Mouse (Mus musculus) midbrain, embryonic 11.5 days (tissue): ENCODE measurements around the gene Slc18a3. TPM values are rescaled to one million over a fixed set of nuclear protein-coding genes. Genes with fewer than 3 reads are reported as not detected.

Experiments
- ATAC-seq: fragments of 200-750 bp; cut with Nextera tagmentation; 2 replicates; pipeline ENCODE4 v1.8.0; 2017; ENCODE audit warnings: moderate TSS enrichment, moderate library complexity; ENCODE audit not compliant: low FRiP score
- DNase-seq: peaks from one replicate; pipeline ENCODE4 v3.0.0; 2015; ENCODE audit warnings: low spot score; ENCODE audit errors: missing footprints
- H3K27ac ChIP-seq: fragments of 300-500 bp; sonication (generic); 2 replicates; pipeline ENCODE4 v1.5.1; 2014; ENCODE audit warnings: low read depth, low read length
- H3K27me3 ChIP-seq: fragments of 300-500 bp; sonication (generic); 2 replicates; pipeline ENCODE4 v1.6.1; 2014; ENCODE audit warnings: mild to moderate bottlenecking, low read length, moderate library complexity, mixed read lengths; ENCODE audit not compliant: control insufficient read depth, insufficient read depth
- H3K36me3 ChIP-seq: fragments of 300-500 bp; sonication (generic); 2 replicates; pipeline ENCODE4 v1.6.1; 2014; ENCODE audit warnings: mild to moderate bottlenecking, low read length, moderate library complexity, mixed read lengths; ENCODE audit not compliant: control insufficient read depth, insufficient read depth
- H3K4me1 ChIP-seq: fragments of 300-500 bp; sonication (generic); 2 replicates; pipeline ENCODE4 v1.6.1; 2014; ENCODE audit warnings: low read length; ENCODE audit not compliant: control insufficient read depth, insufficient read depth
- H3K4me2 ChIP-seq: fragments of 300-500 bp; sonication (generic); 2 replicates; pipeline ENCODE4 v1.6.1; 2014; ENCODE audit warnings: mild to moderate bottlenecking, moderate library complexity
- H3K4me3 ChIP-seq: fragments of 300-500 bp; sonication (generic); 2 replicates; pipeline ENCODE4 v1.5.1; 2014; ENCODE audit warnings: low read depth, low read length
- H3K9ac ChIP-seq: fragments of 300-500 bp; sonication (generic); 2 replicates; pipeline ENCODE4 v1.6.1; 2014; ENCODE audit warnings: low read length
- H3K9me3 ChIP-seq: fragments of 300-500 bp; sonication (generic); 2 replicates; pipeline ENCODE4 v1.6.1; 2016; ENCODE audit warnings: low read length; ENCODE audit not compliant: control insufficient read depth
- WGBS: fragments of 180-500 bp; shearing (Covaris S2); extraction: QIAGEN DNeasy Blood & Tissue Kit; methylation state at CpG from one replicate; pipeline ENCODE4 v1.1.7; 2014; 5-methylcytosine and 5-hydroxymethylcytosine counted together
- polyA plus RNA-seq: library from polyadenylated mRNA; unstranded; fragments of >200 nt; fragmentation: Nextera tagmentation; extraction: Ambion mirVana; gene quantifications from 2 replicates; pipeline ENCODE4 v1.2.1, GENCODE M21; 2014

The Slc18a3 gene
- polyA plus RNA-seq, 1 experiment from 2014 or later, result 0.19 TPM

DNA sequence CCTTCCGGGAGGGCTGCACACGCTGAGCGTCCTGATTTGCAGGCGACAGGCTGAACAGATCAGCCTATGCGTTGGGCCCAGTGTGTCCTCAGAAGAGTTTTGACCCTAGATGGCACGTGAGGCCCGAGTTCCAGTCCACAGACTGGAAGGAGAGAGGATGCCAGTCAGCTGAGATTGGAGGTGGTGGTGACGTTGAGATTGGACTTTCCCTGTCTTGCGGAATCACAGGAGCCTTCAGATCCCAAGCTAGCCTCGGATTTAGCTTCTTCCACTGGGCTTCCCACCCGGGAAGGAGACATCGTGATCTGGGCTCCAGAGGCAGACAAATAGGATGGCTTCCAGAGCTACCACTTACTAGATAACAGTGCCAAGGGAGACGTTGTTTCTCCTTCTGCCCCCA, 1.2 kb upstream of the Slc18a3 start, which contains the start of gene Chat:
Chat (minus strand) TSS at position 101 of the 400 bp plus-strand sequence.
- no peak within 1 kb of the TSS for H3K27ac ChIP-seq
- peaks cover 8% of the 10 kb centered on the region for H3K4me1 ChIP-seq
- H3K27me3 ChIP-seq, result peaks cover 66% of the 10 kb centered on the region
- peak within 1 kb of the TSS; percentile 55 for H3K4me2 ChIP-seq
- DNase-seq (no peak), ATAC-seq (no peak)
- no peaks in the 10 kb centered on the region for H3K36me3 ChIP-seq
- peak within 1 kb of the TSS; percentile 38 for H3K4me3 ChIP-seq
- no peaks in the 10 kb centered on the region for H3K9me3 ChIP-seq
- H3K9ac ChIP-seq, result peak within 1 kb of the TSS; percentile 43
- 19% methylated on average over 13 of the region's 13 CpGs for WGBS

DNA sequence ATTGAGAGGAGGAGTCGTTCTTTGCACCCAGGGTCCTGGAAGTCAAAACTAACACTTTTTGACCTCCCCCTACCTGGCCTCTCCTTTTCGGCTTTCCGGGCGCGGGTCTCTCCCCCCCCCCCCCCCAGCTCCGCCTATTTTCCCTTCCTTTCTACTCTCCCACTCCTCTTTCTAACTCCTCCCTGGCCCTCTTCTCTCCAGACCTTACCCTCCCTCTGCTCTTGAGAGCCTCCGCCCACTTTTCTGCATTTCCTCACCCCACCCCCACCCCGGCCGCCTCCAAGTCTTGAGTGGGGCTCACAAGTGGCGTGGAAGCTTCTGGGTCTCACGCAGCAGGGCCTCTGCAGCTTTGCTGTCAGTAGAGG, 838 bp upstream of the Slc18a3 start:
- Histone ChIP-seq H3K4me3 (peak overlapping the region; percentile 38), H3K9me3 (no peaks in the 10 kb centered on the region), H3K36me3 (no peaks in the 10 kb centered on the region), H3K27me3 (peaks cover 70% of the 10 kb centered on the region), H3K27ac (no peak overlapping the region), H3K4me1 (peaks cover 8% of the 10 kb centered on the region), H3K9ac (no peak overlapping the region), H3K4me2 (peak overlapping the region; percentile 55)
- DNase-seq (no peak), ATAC-seq (0 out of 2 replicates have a peak, but pooled peaks have one; percentile 12)
- 1% methylated on average over 10 of the region's 11 CpGs for WGBS

DNA sequence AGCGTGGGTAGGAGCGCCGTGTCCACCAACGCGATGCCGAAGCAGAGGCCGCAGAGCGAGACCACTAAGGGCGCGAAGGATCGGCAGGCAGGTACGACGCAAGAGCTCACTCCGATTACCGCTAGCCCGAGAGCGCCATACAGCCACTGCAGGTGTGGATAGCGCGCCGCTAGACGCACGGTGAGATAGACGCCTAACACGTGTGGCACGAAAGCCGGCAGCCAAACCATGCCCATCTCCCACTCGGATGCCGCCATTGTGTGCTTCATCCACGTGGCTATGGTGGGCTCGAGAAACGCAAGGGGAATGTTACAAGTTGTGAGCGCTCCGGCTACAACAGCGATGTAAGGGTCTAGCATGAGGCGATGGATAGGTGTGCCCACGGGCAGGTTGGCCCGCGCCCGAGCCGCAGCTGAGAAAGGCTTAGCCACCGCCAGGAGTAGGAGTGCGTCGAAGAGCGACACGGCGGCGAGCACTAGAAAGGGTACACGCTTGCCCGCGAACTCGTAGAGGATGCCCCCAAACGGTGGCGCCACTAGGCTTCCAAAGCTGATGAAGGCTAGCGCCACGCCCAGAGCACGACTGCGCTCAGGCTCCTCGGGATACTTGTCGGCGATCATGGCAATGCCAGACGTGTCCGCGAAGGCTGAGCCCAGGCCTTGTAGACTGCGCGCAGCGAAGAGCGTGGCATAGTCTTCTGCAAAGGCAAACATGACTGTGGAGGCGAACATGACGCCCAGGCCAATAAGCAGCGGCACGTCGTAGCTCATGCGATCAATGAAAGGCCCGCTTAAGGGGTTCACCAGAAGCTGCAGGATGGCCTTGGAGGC, 1.2 kb downstream of the Slc18a3 start:
- Histone ChIP-seq H3K36me3 (no peaks in the 10 kb centered on the region), H3K4me3 (peak overlapping the region; percentile 38; the same call in 1 of the 2 replicates), H3K27ac (no peak overlapping the region), H3K4me1 (peaks cover 8% of the 10 kb centered on the region), H3K4me2 (peak overlapping the region; percentile 55), H3K9me3 (no peaks in the 10 kb centered on the region), H3K27me3 (peaks cover 87% of the 10 kb centered on the region), H3K9ac (no peak overlapping the region)
- ATAC-seq (no peak), DNase-seq (peak; percentile 94)
- 3% methylated on average over 74 of the region's 74 CpGs for WGBS

DNA sequence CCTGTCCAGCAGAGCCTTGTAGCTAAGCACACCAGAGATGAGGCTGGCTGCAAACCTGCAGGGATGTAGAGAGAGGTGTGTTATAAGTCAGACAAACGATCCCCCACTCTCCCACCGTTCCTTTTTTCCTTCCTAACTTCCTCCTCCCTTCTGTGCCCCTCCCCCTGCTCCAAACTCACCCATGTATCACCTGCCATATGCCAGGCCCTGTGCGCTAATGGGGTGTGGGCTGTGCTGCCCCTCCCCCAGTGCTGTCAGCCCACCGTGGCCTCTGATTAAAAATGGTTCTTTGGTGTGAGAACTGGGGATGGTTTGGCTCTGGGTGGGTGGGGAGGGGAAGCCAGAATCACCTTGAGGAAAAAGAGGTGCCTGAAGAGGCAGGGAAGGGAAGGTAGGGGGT, 12.1 kb downstream of the Slc18a3 start:
- ATAC-seq (no peak), DNase-seq (no peak)
- H3K9me3 ChIP-seq, result no peaks in the 10 kb centered on the region
- H3K27ac ChIP-seq, result no peak overlapping the region
- no peaks in the 10 kb centered on the region for H3K36me3 ChIP-seq
- no peaks in the 10 kb centered on the region for H3K4me1 ChIP-seq
- no peak overlapping the region for H3K9ac ChIP-seq
- H3K4me2 ChIP-seq, result no peak overlapping the region
- H3K4me3 ChIP-seq, result no peak overlapping the region
- WGBS, result 26% methylated on average over 4 of the region's 4 CpGs
- no peaks in the 10 kb centered on the region; the same call in 1 of the 2 replicates for H3K27me3 ChIP-seq

DNA sequence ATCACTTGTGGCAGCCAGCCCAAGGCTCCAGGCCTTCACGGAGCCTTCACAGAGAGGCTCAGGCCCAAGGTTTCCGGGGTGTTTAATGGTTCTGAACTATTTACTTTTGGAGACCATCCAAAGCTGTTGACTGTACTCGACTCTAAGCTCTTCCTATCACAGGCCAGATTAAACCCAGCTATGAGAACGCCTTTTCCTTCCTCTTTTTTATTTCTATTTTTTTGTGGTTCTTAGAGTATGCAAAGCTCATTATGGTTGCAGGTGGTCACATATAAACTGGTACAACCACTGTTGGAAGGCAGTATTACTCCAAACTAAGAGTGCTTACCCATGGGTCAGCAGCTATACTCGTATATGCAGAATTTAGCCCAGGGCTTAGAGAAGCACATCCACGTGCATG, 17.7 kb downstream of the Slc18a3 start:
- DNase-seq, result no peak
- no peaks in the 10 kb centered on the region for H3K36me3 ChIP-seq
- ATAC-seq, result no peak
- H3K4me1 ChIP-seq, result no peaks in the 10 kb centered on the region
- H3K27me3 ChIP-seq, result no peaks in the 10 kb centered on the region
- 91% methylated on average over 6 of the region's 6 CpGs for WGBS
- no peak overlapping the region for H3K4me3 ChIP-seq
- no peak overlapping the region for H3K4me2 ChIP-seq
- no peaks in the 10 kb centered on the region for H3K9me3 ChIP-seq
- no peak overlapping the region for H3K27ac ChIP-seq
- no peak overlapping the region for H3K9ac ChIP-seq

DNA sequence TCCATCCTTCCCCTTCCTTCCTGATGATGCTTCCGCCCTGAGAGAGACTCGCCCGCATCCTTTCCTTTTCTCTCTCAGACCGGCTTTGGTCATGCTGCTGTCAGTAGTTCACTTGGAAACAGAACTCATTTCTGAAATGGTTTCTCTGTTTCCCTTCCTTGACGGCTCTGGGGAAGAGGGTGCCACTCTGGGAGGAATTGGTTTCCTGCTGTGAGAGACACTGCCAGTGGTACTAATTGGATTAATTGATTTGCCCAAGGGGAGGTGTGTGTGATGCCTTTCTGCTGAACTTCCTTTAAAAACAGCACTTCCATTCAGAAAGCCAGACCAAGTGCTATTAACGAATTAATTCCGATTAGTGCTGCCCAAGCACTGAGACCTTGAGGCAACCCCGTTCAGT, 21.2 kb downstream of the Slc18a3 start:
- no peak for DNase-seq
- Histone ChIP-seq H3K27ac (no peak overlapping the region), H3K27me3 (no peaks in the 10 kb centered on the region), H3K36me3 (no peaks in the 10 kb centered on the region), H3K4me2 (no peak overlapping the region), H3K9me3 (no peaks in the 10 kb centered on the region), H3K4me1 (no peaks in the 10 kb centered on the region), H3K4me3 (no peak overlapping the region), H3K9ac (no peak overlapping the region)
- no peak for ATAC-seq
- WGBS, result 17% methylated on average over 8 of the region's 8 CpGs

DNA sequence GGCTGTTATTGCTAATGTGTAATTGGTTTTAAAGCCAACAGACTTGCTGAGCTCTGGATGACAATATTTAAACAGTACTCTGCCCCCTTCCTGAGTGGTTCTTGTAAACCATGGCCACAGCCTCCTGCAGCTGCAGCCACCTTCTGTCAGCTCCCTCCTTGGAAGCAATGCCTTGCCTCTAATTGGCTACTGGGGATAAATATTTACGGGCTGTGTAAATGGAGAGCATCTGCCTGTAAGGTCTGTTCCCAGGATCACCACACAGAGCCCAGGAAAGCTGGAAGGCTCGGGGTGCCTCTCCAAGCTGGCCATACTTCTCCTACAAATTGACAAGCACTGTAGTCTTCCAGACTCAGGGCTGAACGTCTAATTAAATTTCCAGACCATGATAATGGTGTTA, 24.9 kb downstream of the Slc18a3 start:
- Histone ChIP-seq H3K4me2 (no peak overlapping the region), H3K9me3 (no peaks in the 10 kb centered on the region), H3K9ac (no peak overlapping the region), H3K4me3 (no peak overlapping the region), H3K36me3 (no peaks in the 10 kb centered on the region), H3K27ac (no peak overlapping the region), H3K4me1 (no peaks in the 10 kb centered on the region), H3K27me3 (no peaks in the 10 kb centered on the region)
- WGBS, result 45% methylated on average over 3 of the region's 3 CpGs
- ATAC-seq, result peak; percentile 48; the same call in 1 of the 2 replicates
- DNase-seq, result no peak

DNA sequence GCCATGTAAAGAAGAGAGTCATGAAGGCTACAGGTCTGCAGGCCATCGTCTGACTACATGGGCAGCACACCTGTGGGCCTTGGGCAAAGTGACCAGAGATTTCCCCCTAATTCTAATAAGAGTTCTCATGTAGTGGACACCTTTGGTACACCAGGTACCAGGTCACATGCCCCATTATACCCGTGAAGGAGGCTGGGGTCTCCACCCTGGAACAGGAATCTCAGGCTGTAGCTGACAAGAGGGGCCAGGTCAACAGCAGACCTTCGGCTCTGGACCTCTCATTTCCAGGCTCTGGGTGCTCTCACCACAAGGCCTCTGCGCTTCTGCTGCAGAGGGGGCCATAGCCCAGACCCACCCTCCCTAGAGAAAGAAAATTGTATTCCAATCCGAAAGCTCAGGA, 25.3 kb downstream of the Slc18a3 start:
- H3K9me3 ChIP-seq, result no peaks in the 10 kb centered on the region
- H3K27me3 ChIP-seq, result no peaks in the 10 kb centered on the region
- H3K27ac ChIP-seq, result no peak overlapping the region
- H3K36me3 ChIP-seq, result no peaks in the 10 kb centered on the region
- 78% methylated on average over 5 of the region's 5 CpGs for WGBS
- no peak for DNase-seq
- H3K4me1 ChIP-seq, result no peaks in the 10 kb centered on the region
- H3K4me2 ChIP-seq, result no peak overlapping the region
- H3K4me3 ChIP-seq, result no peak overlapping the region
- H3K9ac ChIP-seq, result no peak overlapping the region
- ATAC-seq, result no peak

DNA sequence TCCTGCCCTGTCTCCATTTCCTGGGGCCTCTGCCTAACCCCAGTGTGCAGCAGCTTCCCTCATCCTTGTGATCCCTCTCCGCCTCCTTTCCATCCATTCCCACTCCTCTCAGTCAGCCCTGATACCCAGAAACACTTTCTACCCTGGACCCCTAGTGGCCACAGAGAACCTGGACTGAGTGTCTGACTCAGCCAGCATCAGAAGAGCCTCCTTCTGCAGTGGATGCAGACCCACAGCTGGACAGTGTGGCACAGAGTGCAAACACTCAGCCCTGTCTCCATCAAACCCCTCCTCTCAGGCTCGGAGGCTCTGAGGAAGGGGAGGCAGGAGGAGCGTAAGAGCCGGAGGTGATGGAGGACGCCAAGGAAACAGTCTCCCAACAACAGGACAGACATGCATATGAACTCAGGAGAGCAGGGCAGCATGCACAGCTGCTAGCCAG, 27.3 kb downstream of the Slc18a3 start:
- peak; percentile 72; the same call in 1 of the 2 replicates for ATAC-seq
- Histone ChIP-seq H3K9ac (no peak overlapping the region), H3K4me1 (no peaks in the 10 kb centered on the region), H3K36me3 (no peaks in the 10 kb centered on the region), H3K4me2 (no peak overlapping the region), H3K27ac (no peak overlapping the region), H3K9me3 (no peaks in the 10 kb centered on the region), H3K27me3 (no peaks in the 10 kb centered on the region), H3K4me3 (no peak overlapping the region)
- DNase-seq, result no peak
- 44% methylated on average over 5 of the region's 5 CpGs for WGBS
